Mouse (Mus musculus) ES-Bruce4 (cell line): ENCODE results near the gene Urb1. TPM values are rescaled to one million over a fixed set of nuclear protein-coding genes. Genes with fewer than 3 reads are reported as not detected.

Experiments
- H3K27ac ChIP-seq: 2 replicates; pipeline ENCODE4 v1.5.1; 2012; ENCODE audit warnings: low read length, inconsistent platforms; ENCODE audit not compliant: insufficient read depth
- H3K27me3 ChIP-seq: 2 replicates; pipeline ENCODE4 v1.6.1; 2012; ENCODE audit warnings: mild to moderate bottlenecking, low read length, inconsistent platforms; ENCODE audit not compliant: control insufficient read depth, poor library complexity, insufficient read depth, severe bottlenecking
- H3K36me3 ChIP-seq: 2 replicates; pipeline ENCODE4 v1.6.1; 2012; ENCODE audit warnings: inconsistent platforms, mild to moderate bottlenecking, low read length, moderate library complexity; ENCODE audit not compliant: control insufficient read depth, poor library complexity, insufficient read depth, severe bottlenecking
- H3K4me1 ChIP-seq: one replicate; pipeline ENCODE4 v1.8.1; 2011; ENCODE audit warnings: low read length; ENCODE audit not compliant: control insufficient read depth, insufficient read depth
- H3K4me3 ChIP-seq: 2 replicates; pipeline ENCODE4 v1.5.1; 2011; ENCODE audit warnings: low read depth, mild to moderate bottlenecking, low read length
- H3K9ac ChIP-seq: 2 replicates; pipeline ENCODE4 v1.6.1; 2012; ENCODE audit warnings: low read depth, mild to moderate bottlenecking, inconsistent platforms; ENCODE audit not compliant: poor library complexity, severe bottlenecking
- H3K9me3 ChIP-seq: replicated peaks from 2 replicates; pipeline ENCODE4 v1.6.1; 2012; ENCODE audit warnings: mild to moderate bottlenecking, low read length, inconsistent platforms; ENCODE audit not compliant: control insufficient read depth, poor library complexity, insufficient read depth, severe bottlenecking
- CTCF ChIP-seq: IDR thresholded peaks from one replicate; pipeline ENCODE4 v1.8.1; 2011; ENCODE audit warnings: low read depth, low read length
- EP300 ChIP-seq: IDR thresholded peaks from 2 replicates; pipeline ENCODE4 v1.6.1; 2011; ENCODE audit warnings: low read depth, low read length; ENCODE audit not compliant: insufficient read depth
- POLR2A ChIP-seq: IDR thresholded peaks from one replicate; pipeline ENCODE4 v1.8.1; 2011; ENCODE audit warnings: low read length; ENCODE audit not compliant: insufficient read depth
- polyA plus RNA-seq: library from polyadenylated mRNA; stranded (reverse); fragments of >200 nt; gene quantifications from 2 replicates; pipeline ENCODE4 v1.2.4, GENCODE M21; 2011; ENCODE audit warnings: low read depth; ENCODE audit not compliant: missing spikeins, insufficient read depth, insufficient read length

Gene Urb1
- polyA plus RNA-seq, 1 experiment, result 24.4 TPM

DNA sequence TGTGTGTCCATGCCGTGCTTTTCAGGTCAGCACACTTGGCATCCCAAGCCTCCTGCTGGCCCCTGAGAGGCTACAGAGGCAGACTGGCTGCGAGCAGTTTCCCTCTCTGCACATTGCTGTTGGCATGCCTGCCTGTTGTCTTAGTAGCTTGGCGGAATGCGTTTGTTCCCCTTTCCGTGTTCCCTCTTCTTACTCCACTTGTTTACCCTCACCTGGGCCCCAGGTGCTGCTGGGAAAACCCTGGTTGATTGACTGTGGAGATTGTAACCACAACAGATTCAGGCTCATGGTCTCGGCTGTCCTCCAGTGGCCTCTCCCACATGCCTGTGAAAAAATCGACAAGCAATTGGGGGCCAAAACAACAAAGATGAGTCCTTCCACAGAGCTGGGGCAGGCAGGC is 38.5 kb upstream of the Urb1 start:
- no peak overlapping the region for H3K27ac ChIP-seq
- TF ChIP-seq EP300, result no peak
- no peak for TF ChIP-seq POLR2A
- TF ChIP-seq CTCF, result no peak
- no peak overlapping the region for H3K4me3 ChIP-seq
- no peaks in the 10 kb centered on the region for H3K27me3 ChIP-seq
- H3K36me3 ChIP-seq, result no peaks in the 10 kb centered on the region
- peaks cover 2% of the 10 kb centered on the region for H3K4me1 ChIP-seq
- no peak overlapping the region for H3K9ac ChIP-seq
- no peaks in the 10 kb centered on the region for H3K9me3 ChIP-seq

DNA sequence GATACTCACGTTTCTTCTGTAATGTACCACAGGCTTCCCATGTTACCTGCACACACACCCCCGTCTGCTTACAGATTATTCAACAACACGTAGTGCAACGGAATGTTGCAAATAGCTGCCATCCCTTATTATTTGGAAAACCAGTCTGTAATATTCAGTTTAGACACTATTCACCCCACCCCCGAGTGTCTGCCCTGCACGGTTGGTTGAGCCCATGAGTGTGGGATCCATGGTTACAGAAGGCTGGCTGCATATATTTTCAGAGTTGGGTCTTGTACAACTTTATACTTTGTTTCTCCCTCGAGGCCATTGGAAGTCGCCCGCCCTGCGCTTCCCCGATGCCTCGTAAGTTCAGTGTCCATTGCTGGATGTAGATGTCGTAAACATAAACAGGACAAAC is 35.4 kb upstream of the Urb1 start:
- Histone ChIP-seq H3K27me3 (no peaks in the 10 kb centered on the region), H3K4me1 (peaks cover 2% of the 10 kb centered on the region), H3K27ac (no peak overlapping the region), H3K4me3 (no peak overlapping the region), H3K36me3 (no peaks in the 10 kb centered on the region), H3K9me3 (no peaks in the 10 kb centered on the region), H3K9ac (no peak overlapping the region)
- TF ChIP-seq CTCF, result no peak
- no peak for TF ChIP-seq POLR2A
- no peak for TF ChIP-seq EP300

DNA sequence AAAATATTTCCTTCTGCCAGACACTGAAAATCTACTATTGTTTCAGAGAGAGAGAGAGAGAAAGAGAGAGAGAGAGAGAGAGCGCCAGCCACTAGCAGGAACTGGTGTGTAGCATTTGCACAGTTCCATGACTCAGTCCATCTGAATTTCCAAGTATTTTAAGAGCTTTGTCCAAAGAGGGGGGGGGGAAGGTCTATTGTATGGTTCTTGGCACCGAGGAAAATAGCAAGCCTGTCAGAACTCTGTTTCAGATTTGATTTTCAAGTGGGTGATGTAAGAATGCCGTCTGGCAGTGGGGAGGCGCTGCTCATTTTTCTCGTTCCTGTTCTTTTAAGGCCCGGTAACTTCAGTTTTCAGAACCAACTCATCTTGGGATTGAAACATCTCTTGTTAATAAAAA is 34.8 kb upstream of the Urb1 start:
- no peaks in the 10 kb centered on the region for H3K9me3 ChIP-seq
- H3K4me1 ChIP-seq, result peaks cover 2% of the 10 kb centered on the region
- H3K36me3 ChIP-seq, result no peaks in the 10 kb centered on the region
- no peak overlapping the region for H3K27ac ChIP-seq
- TF ChIP-seq CTCF (no peak), EP300 (no peak), POLR2A (no peak)
- no peak overlapping the region for H3K4me3 ChIP-seq
- H3K9ac ChIP-seq, result no peak overlapping the region
- H3K27me3 ChIP-seq, result no peaks in the 10 kb centered on the region

DNA sequence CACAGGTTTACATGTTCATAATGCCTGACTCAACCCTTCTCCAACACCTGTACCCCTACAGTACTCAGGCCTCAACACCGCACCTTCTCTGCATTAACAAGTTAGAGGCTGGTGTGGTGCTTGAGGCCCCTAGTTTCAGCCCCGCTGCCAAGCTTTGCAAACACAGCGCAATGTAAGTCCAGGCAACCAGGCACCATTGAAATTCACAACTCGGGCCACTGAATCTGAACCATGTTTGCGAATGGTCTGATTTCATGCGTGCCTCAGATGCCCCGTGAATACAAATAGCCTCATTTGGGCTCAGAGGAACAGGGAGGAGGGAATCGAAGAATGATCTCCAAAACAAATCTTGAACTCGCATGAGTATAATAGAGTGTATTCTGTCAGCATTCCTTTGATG is 32.0 kb upstream of the Urb1 start:
- H3K9ac ChIP-seq, result no peak overlapping the region

DNA sequence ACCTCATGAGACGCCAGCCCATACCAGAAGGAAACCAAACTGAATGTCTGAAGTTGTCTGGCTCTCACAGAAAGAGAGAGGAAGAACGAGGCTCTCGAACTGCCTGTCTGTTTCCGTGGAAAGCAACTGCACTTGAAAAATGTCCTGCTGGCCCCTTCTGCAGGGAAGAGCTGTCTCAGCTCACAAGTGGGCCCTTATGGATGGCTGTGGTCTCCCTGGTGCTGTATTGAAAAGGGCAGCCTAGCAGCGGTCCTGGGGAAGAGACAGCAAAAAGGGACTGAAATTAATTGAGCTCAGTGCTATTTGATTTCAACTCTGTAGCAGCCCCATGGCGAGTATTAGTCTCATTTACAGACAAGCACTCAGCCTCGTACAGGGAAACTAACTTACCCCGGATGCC is 27.2 kb upstream of the Urb1 start:
- Histone ChIP-seq H3K9ac (no peak overlapping the region), H3K4me3 (no peak overlapping the region), H3K27ac (no peak overlapping the region), H3K27me3 (no peaks in the 10 kb centered on the region), H3K9me3 (no peaks in the 10 kb centered on the region), H3K4me1 (no peaks in the 10 kb centered on the region), H3K36me3 (no peaks in the 10 kb centered on the region)
- TF ChIP-seq EP300, result no peak
- TF ChIP-seq CTCF, result no peak
- TF ChIP-seq POLR2A, result no peak

More for the DNA sequence above, 32.0 kb upstream of the Urb1 start:
- no peaks in the 10 kb centered on the region for H3K9me3 ChIP-seq
- no peaks in the 10 kb centered on the region for H3K36me3 ChIP-seq
- no peaks in the 10 kb centered on the region for H3K4me1 ChIP-seq
- no peak overlapping the region for H3K4me3 ChIP-seq
- H3K27ac ChIP-seq, result no peak overlapping the region
- H3K27me3 ChIP-seq, result no peaks in the 10 kb centered on the region
- no peak for TF ChIP-seq POLR2A
- no peak for TF ChIP-seq EP300
- TF ChIP-seq CTCF, result no peak

DNA sequence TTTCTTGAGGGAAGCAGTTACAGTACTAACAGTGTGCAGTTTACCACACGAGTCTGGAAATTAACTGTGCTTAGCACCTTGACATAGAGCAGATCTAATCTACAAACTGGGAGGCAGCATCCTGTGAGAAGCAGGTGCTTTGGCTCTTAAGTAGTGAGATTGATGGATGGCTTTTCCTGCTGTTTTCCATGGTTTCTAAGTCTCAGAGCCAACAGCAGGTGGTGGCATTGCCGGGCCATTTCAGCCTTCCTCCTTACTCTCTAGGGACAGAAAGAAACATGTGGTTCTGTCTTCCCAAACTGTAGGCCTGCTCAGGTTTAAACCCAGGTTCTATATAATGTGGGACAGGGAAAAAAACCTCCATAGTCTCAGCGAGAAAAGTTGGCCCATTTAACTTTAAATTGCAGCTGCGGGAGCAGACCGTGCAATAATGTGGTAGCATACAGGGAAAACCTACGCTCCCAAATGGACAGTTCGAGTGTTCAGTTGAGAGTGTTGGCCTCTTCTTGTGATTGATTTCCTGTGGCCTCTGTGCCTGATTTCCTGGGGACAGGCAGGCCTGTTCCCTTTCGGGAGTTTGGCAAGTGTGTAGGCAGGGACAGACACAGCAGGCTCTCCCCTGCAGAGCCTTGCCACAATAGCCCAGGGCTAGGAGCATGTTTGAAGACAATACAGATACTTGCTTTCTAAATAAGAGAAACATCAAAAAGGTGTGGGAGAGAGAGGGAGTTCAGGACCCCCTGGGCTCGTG is 23.0 kb upstream of the Urb1 start:
- H3K27me3 ChIP-seq, result 0 out of 2 replicates have a peak, but pooled peaks cover 1% of the 10 kb centered on the region
- H3K27ac ChIP-seq, result no peak overlapping the region
- no peak overlapping the region for H3K9ac ChIP-seq
- TF ChIP-seq CTCF (no peak), EP300 (no peak), POLR2A (no peak)
- H3K36me3 ChIP-seq, result no peaks in the 10 kb centered on the region
- no peak overlapping the region for H3K4me3 ChIP-seq
- peaks cover 1% of the 10 kb centered on the region for H3K4me1 ChIP-seq
- no peaks in the 10 kb centered on the region for H3K9me3 ChIP-seq
